Mouse (Mus musculus) stomach, embryonic 15.5 days (tissue): ENCODE results near the gene Slf1. TPM values are rescaled to one million over a fixed set of nuclear protein-coding genes. Genes with fewer than 3 reads are reported as not detected.
"Not testable (repeated sequence)": the region's sequence is repeated elsewhere in the genome, so short reads cannot be mapped to it uniquely, and the experiment has no call there.

ENCODE experiments used
- ATAC-seq: fragments of 200-750 bp; cut with Nextera tagmentation; 2 replicates; pipeline ENCODE4 v1.8.0; 2017; ENCODE audit warnings: low read depth, moderate number of reproducible peaks, moderate TSS enrichment; ENCODE audit not compliant: insufficient read depth, low FRiP score
- H3K27ac ChIP-seq: fragments of 300-500 bp; sonication (generic); 2 replicates; pipeline ENCODE4 v1.5.1; 2015; ENCODE audit warnings: mild to moderate bottlenecking, inconsistent platforms
- H3K27me3 ChIP-seq: fragments of 300-500 bp; sonication (generic); replicated peaks from 2 replicates; pipeline ENCODE4 v1.6.1; 2015; ENCODE audit warnings: inconsistent platforms
- H3K36me3 ChIP-seq: fragments of 300-500 bp; sonication (generic); 2 replicates; pipeline ENCODE4 v1.6.1; 2015; ENCODE audit warnings: inconsistent platforms
- H3K4me1 ChIP-seq: fragments of 300-500 bp; sonication (generic); 2 replicates; pipeline ENCODE4 v1.6.1; 2015; ENCODE audit warnings: inconsistent platforms
- H3K4me2 ChIP-seq: fragments of 300-500 bp; sonication (generic); 2 replicates; pipeline ENCODE4 v1.6.1; 2015; ENCODE audit warnings: mild to moderate bottlenecking, inconsistent platforms
- H3K4me3 ChIP-seq: fragments of 300-500 bp; sonication (generic); replicated peaks from 2 replicates; pipeline ENCODE4 v1.5.1; 2015; ENCODE audit warnings: inconsistent platforms
- H3K9ac ChIP-seq: fragments of 300-500 bp; sonication (generic); 2 replicates; pipeline ENCODE4 v1.6.1; 2015; ENCODE audit warnings: inconsistent platforms
- H3K9me3 ChIP-seq: fragments of 300-500 bp; sonication (generic); 2 replicates; pipeline ENCODE4 v1.6.1; 2016; ENCODE audit warnings: inconsistent platforms
- WGBS: fragments of 180-500 bp; shearing (Covaris S2); methylation state at CpG from one replicate; pipeline ENCODE4 v1.1.7; 2015; 5-methylcytosine and 5-hydroxymethylcytosine counted together
- polyA plus RNA-seq: library from polyadenylated mRNA; unstranded; fragments of >200 nt; fragmentation: Nextera tagmentation; extraction: Ambion mirVana; gene quantifications from 2 replicates; pipeline ENCODE4 v1.2.1, GENCODE M21; 2015

Slf1 gene
- 32.2 and 33.1 TPM in 2 replicates for polyA plus RNA-seq

- H3K4me1 ChIP-seq: no peaks in the 10 kb centered on the region
- peak within 1 kb of the TSS; percentile 52 for H3K4me2 ChIP-seq
- peak within 1 kb of the TSS; percentile 94 for H3K27ac ChIP-seq
- peak within 1 kb of the TSS; percentile 96 for H3K9ac ChIP-seq
- no peaks in the 10 kb centered on the region for H3K27me3 ChIP-seq
- H3K36me3 ChIP-seq: no peaks in the 10 kb centered on the region
- peak; percentile 97 for ATAC-seq
- peak within 1 kb of the TSS; percentile 96 for H3K4me3 ChIP-seq
- no peaks in the 10 kb centered on the region for H3K9me3 ChIP-seq
- under 1% methylated on average over 65 of the region's 65 CpGs for WGBS
Observed at GRCm38 (mm10) chr13:77134931-77135620, at the start of gene Slf1, which contains the start of gene 2210408I21Rik. Slf1 (minus strand) TSS chr13:77135473. 2210408I21Rik (plus strand) TSS chr13:77135540.

GRCm38 (mm10) chr13:77177931-77178330, 42.7 kb upstream of the Slf1 start:
- no peaks in the 10 kb centered on the region for H3K4me1 ChIP-seq
- H3K9me3 ChIP-seq: no peaks in the 10 kb centered on the region
- no peak overlapping the region for H3K4me3 ChIP-seq
- H3K36me3 ChIP-seq: no peaks in the 10 kb centered on the region
- no peak overlapping the region for H3K9ac ChIP-seq
- no peaks in the 10 kb centered on the region for H3K27me3 ChIP-seq
- H3K27ac ChIP-seq: no peak overlapping the region
- ATAC-seq: no peak
- no peak overlapping the region for H3K4me2 ChIP-seq

- no peak for ATAC-seq
- 82% methylated on average over 2 of the region's 2 CpGs for WGBS
- Histone ChIP-seq H3K4me3 (no peak overlapping the region), H3K9ac (no peak overlapping the region), H3K27me3 (no peaks in the 10 kb centered on the region), H3K4me1 (no peaks in the 10 kb centered on the region), H3K27ac (no peak overlapping the region), H3K36me3 (no peaks in the 10 kb centered on the region), H3K9me3 (no peaks in the 10 kb centered on the region), H3K4me2 (no peak overlapping the region)
Observed at GRCm38 (mm10) chr13:77140890-77141289, 5.6 kb upstream of the Slf1 start.

- peak overlapping the region; percentile 52 for H3K4me2 ChIP-seq
- H3K36me3 ChIP-seq: no peaks in the 10 kb centered on the region
- H3K4me3 ChIP-seq: peak overlapping the region; percentile 96
- peak overlapping the region; percentile 23 for H3K9ac ChIP-seq
- under 1% methylated on average over 11 of the region's 11 CpGs for WGBS
- H3K9me3 ChIP-seq: no peaks in the 10 kb centered on the region
- ATAC-seq: peak; percentile 50
- no peaks in the 10 kb centered on the region for H3K4me1 ChIP-seq
- no peaks in the 10 kb centered on the region for H3K27me3 ChIP-seq
- peak overlapping the region; percentile 12 for H3K27ac ChIP-seq
Observed at GRCm38 (mm10) chr13:77135621-77135981, 328 bp upstream of the Slf1 start.

GRCm38 (mm10) chr13:77131132-77131531, 4.1 kb downstream of the Slf1 start:
- WGBS: 76% methylated on average over 2 of the region's 2 CpGs
- no peak for ATAC-seq
- no peak overlapping the region for H3K4me3 ChIP-seq
- H3K4me2 ChIP-seq: no peak overlapping the region
- H3K36me3 ChIP-seq: no peaks in the 10 kb centered on the region
- no peaks in the 10 kb centered on the region for H3K27me3 ChIP-seq
- no peak overlapping the region for H3K9ac ChIP-seq
- no peak overlapping the region for H3K27ac ChIP-seq
- no peaks in the 10 kb centered on the region for H3K9me3 ChIP-seq
- H3K4me1 ChIP-seq: no peaks in the 10 kb centered on the region

GRCm38 (mm10) chr13:77128240-77128639, 7.0 kb downstream of the Slf1 start:
- ATAC-seq: no peak

GRCm38 (mm10) chr13:77125159-77125558, 10.1 kb downstream of the Slf1 start:
- Histone ChIP-seq H3K27me3 (no peaks in the 10 kb centered on the region), H3K4me1 (no peaks in the 10 kb centered on the region), H3K36me3 (no peaks in the 10 kb centered on the region; the same call in 1 of the 2 replicates), H3K4me3 (no peak overlapping the region), H3K4me2 (no peak overlapping the region), H3K9me3 (no peaks in the 10 kb centered on the region), H3K9ac (no peak overlapping the region), H3K27ac (no peak overlapping the region)
- 94% methylated on average over 3 of the region's 3 CpGs for WGBS
- ATAC-seq: no peak

More at GRCm38 (mm10) chr13:77128240-77128639, 7.0 kb downstream of the Slf1 start:
- Histone ChIP-seq H3K36me3 (no peaks in the 10 kb centered on the region; the same call in 1 of the 2 replicates), H3K4me2 (no peak overlapping the region), H3K9me3 (no peaks in the 10 kb centered on the region), H3K27me3 (no peaks in the 10 kb centered on the region), H3K4me1 (no peaks in the 10 kb centered on the region), H3K27ac (no peak overlapping the region), H3K4me3 (no peak overlapping the region), H3K9ac (no peak overlapping the region)
- WGBS: 89% methylated on average over 2 of the region's 2 CpGs

GRCm38 (mm10) chr13:77118695-77119094, 16.6 kb downstream of the Slf1 start:
- Histone ChIP-seq H3K27me3 (no peaks in the 10 kb centered on the region), H3K4me1 (no peaks in the 10 kb centered on the region), H3K4me3 (no peak overlapping the region), H3K27ac (no peak overlapping the region), H3K4me2 (no peak overlapping the region), H3K36me3 (no peaks in the 10 kb centered on the region), H3K9ac (no peak overlapping the region), H3K9me3 (no peaks in the 10 kb centered on the region)
- ATAC-seq: no peak
- 87% methylated on average over 4 of the region's 4 CpGs for WGBS

GRCm38 (mm10) chr13:77107734-77108133, 27.5 kb downstream of the Slf1 start:
- no peaks in the 10 kb centered on the region for H3K4me1 ChIP-seq
- H3K9ac ChIP-seq: no peak overlapping the region
- H3K36me3 ChIP-seq: peaks cover 3% of the 10 kb centered on the region; the same call in 1 of the 2 replicates
- H3K4me3 ChIP-seq: no peak overlapping the region
- H3K27me3 ChIP-seq: no peaks in the 10 kb centered on the region
- H3K4me2 ChIP-seq: no peak overlapping the region
- no peaks in the 10 kb centered on the region for H3K9me3 ChIP-seq
- no peak for ATAC-seq
- no peak overlapping the region for H3K27ac ChIP-seq

GRCm38 (mm10) chr13:77092876-77093275, 42.4 kb downstream of the Slf1 start:
- not testable (repeated sequence) for H3K36me3 ChIP-seq, H3K9me3 ChIP-seq, ATAC-seq, H3K27ac ChIP-seq, H3K27me3 ChIP-seq, H3K4me2 ChIP-seq, H3K4me3 ChIP-seq, H3K9ac ChIP-seq, H3K4me1 ChIP-seq
- WGBS: 96% methylated on average over 1 of the region's 1 CpGs

GRCm38 (mm10) chr13:77072030-77072429, 63.2 kb downstream of the Slf1 start:
- no peak overlapping the region for H3K9ac ChIP-seq
- no peaks in the 10 kb centered on the region for H3K4me1 ChIP-seq
- no peak overlapping the region for H3K4me2 ChIP-seq
- H3K9me3 ChIP-seq: no peaks in the 10 kb centered on the region
- ATAC-seq: no peak
- no peak overlapping the region for H3K27ac ChIP-seq
- H3K27me3 ChIP-seq: no peaks in the 10 kb centered on the region
- no peak overlapping the region for H3K4me3 ChIP-seq
- H3K36me3 ChIP-seq: peaks cover 5% of the 10 kb centered on the region

- Histone ChIP-seq H3K27me3 (no peaks in the 10 kb centered on the region), H3K36me3 (0 out of 2 replicates have a peak, but pooled peaks cover 3% of the 10 kb centered on the region), H3K4me3 (no peak overlapping the region), H3K9ac (no peak overlapping the region), H3K4me2 (no peak overlapping the region), H3K9me3 (no peaks in the 10 kb centered on the region), H3K4me1 (no peaks in the 10 kb centered on the region), H3K27ac (no peak overlapping the region)
- WGBS: 94% methylated on average over 1 of the region's 1 CpGs
- ATAC-seq: no peak
Observed at GRCm38 (mm10) chr13:77068847-77069246, 66.4 kb downstream of the Slf1 start.

- Histone ChIP-seq H3K9me3 (no peaks in the 10 kb centered on the region), H3K4me1 (no peaks in the 10 kb centered on the region), H3K4me3 (no peak overlapping the region), H3K9ac (no peak overlapping the region), H3K27ac (no peak overlapping the region), H3K36me3 (no peaks in the 10 kb centered on the region), H3K4me2 (no peak overlapping the region), H3K27me3 (no peaks in the 10 kb centered on the region)
- 87% methylated on average over 1 of the region's 1 CpGs for WGBS
- no peak for ATAC-seq
Observed at GRCm38 (mm10) chr13:77063221-77063620, 72.1 kb downstream of the Slf1 start.
